Mouse (Mus musculus) regulatory T cell (primary cell): ENCODE data around the gene Upk3bl.
"Not testable (repeated sequence)": the region's sequence is repeated elsewhere in the genome, so short reads cannot be mapped to it uniquely, and the experiment has no call there.

ENCODE experiments used
- in situ Hi-C: fragments of 300-600 bp; cut with MboI, MseI; formaldehyde crosslinking; loops from one replicate; pipeline ENCODE4 v1.15.1; 2025; ENCODE audit warnings: high pct_unique_total_duplicates

The Upk3bl gene

GRCm38 (mm10) chr5:136045987-136046386, 8.3 kb upstream of the Upk3bl start:
- in situ Hi-C loops: no loop called here

GRCm38 (mm10) chr5:136048541-136048940, 5.8 kb upstream of the Upk3bl start:
- in situ Hi-C loops: not testable (repeated sequence)

- in situ Hi-C loops: no loop called here
Observed at GRCm38 (mm10) chr5:136049926-136050325, 4.4 kb upstream of the Upk3bl start.

GRCm38 (mm10) chr5:136051231-136052085, 2.8 kb upstream of the Upk3bl start:
- in situ Hi-C loops: no loop called here

- in situ Hi-C loops: no loop called here
Observed at GRCm38 (mm10) chr5:136052861-136053655, 1.2 kb upstream of the Upk3bl start.

GRCm38 (mm10) chr5:136056062-136056461, 1.8 kb downstream of the Upk3bl start:
- in situ Hi-C loops: loop anchor here (5.0 kb wide), 1 partner anchor 79 kb away; no protein-coding TSS in a partner anchor

GRCm38 (mm10) chr5:136057085-136057484, 2.8 kb downstream of the Upk3bl start:
- in situ Hi-C loops: loop anchor here (5.0 kb wide), 1 partner anchor 80 kb away; no protein-coding TSS in a partner anchor

- in situ Hi-C loops: no loop called here
Observed at GRCm38 (mm10) chr5:136061567-136061966, 7.3 kb downstream of the Upk3bl start.

- in situ Hi-C loops: no loop called here
Observed at GRCm38 (mm10) chr5:136063920-136064319, 9.6 kb downstream of the Upk3bl start.

- in situ Hi-C loops: not testable (repeated sequence)
Observed at GRCm38 (mm10) chr5:136066404-136067148, 12.3 kb downstream of the Upk3bl start.

- in situ Hi-C loops: no loop called here
Observed at GRCm38 (mm10) chr5:136069411-136069810, 15.1 kb downstream of the Upk3bl start.

GRCm38 (mm10) chr5:136073051-136073450, 18.8 kb downstream of the Upk3bl start:
- in situ Hi-C loops: no loop called here

GRCm38 (mm10) chr5:136073526-136073925, 19.2 kb downstream of the Upk3bl start:
- in situ Hi-C loops: no loop called here

- in situ Hi-C loops: no loop called here
Observed at GRCm38 (mm10) chr5:136075076-136075475, 20.8 kb downstream of the Upk3bl start.

- in situ Hi-C loops: no loop called here
Observed at GRCm38 (mm10) chr5:136076284-136076683, 22.0 kb downstream of the Upk3bl start.

GRCm38 (mm10) chr5:136077001-136077550, 22.8 kb downstream of the Upk3bl start:
- in situ Hi-C loops: no loop called here

GRCm38 (mm10) chr5:136078136-136078535, 23.8 kb downstream of the Upk3bl start:
- in situ Hi-C loops: no loop called here

GRCm38 (mm10) chr5:136082345-136082744, 28.1 kb downstream of the Upk3bl start:
- in situ Hi-C loops: no loop called here

GRCm38 (mm10) chr5:136083669-136084107, 29.4 kb downstream of the Upk3bl start, which contains the start of gene Rasa4:
TSS of gene Rasa4 (plus strand) at chr5:136083916.
- in situ Hi-C loops: no loop called here

- in situ Hi-C loops: no loop called here
Observed at GRCm38 (mm10) chr5:136084144-136084881, 30.0 kb downstream of the Upk3bl start.
